Mouse (Mus musculus): ENCODE data around the gene Map3k14.

- no peak for TF ChIP-seq CTCF (conservative IDR thresholded peaks at IDR 0.05; ENCODE audit: insufficient read depth, insufficient read length, low read depth, low read length)
- TF ChIP-seq POLR2A (IDR thresholded peaks at IDR 0.05; ENCODE audit: low read depth, low read length): no peak
Measured at GRCm38 (mm10) chr11:103206203-103206602, 61.1 kb downstream of the Map3k14 start.

All from kidney, adult 2 months (tissue).